Mouse (Mus musculus) liver, embryonic 11.5 days (tissue): ENCODE measurements around the gene Ndufc1. TPM values are rescaled to one million over a fixed set of nuclear protein-coding genes. Genes with fewer than 3 reads are reported as not detected.
"Not testable (repeated sequence)": the region's sequence is repeated elsewhere in the genome, so short reads cannot be mapped to it uniquely, and the experiment has no call there.

Experiments used
- ATAC-seq: fragments of 200-750 bp; cut with Nextera tagmentation; replicated peaks from 2 replicates; pipeline ENCODE4 v1.8.0; 2017; ENCODE audit warnings: moderate number of reproducible peaks, mild to moderate bottlenecking, moderate TSS enrichment, moderate library complexity; ENCODE audit not compliant: low FRiP score
- DNase-seq: peaks from one replicate; pipeline ENCODE4 v3.0.0-alpha.2; 2017; ENCODE audit warnings: low spot score
- H3K27ac ChIP-seq: fragments of 300-500 bp; sonication (generic); 2 replicates; pipeline ENCODE4 v1.5.1; 2014; ENCODE audit warnings: mild to moderate bottlenecking, low read depth, low read length, control low read depth
- H3K27me3 ChIP-seq: fragments of 300-500 bp; sonication (generic); replicated peaks from 2 replicates; pipeline ENCODE4 v1.6.1; 2014; ENCODE audit warnings: low read length, mixed read lengths; ENCODE audit not compliant: control insufficient read depth, insufficient read depth
- H3K36me3 ChIP-seq: fragments of 300-500 bp; sonication (generic); 2 replicates; pipeline ENCODE4 v1.6.1; 2014; ENCODE audit warnings: mild to moderate bottlenecking, low read length, moderate library complexity, mixed read lengths; ENCODE audit not compliant: control insufficient read depth, insufficient read depth
- H3K4me1 ChIP-seq: fragments of 300-500 bp; sonication (generic); replicated peaks from 2 replicates; pipeline ENCODE4 v1.6.1; 2014; ENCODE audit warnings: low read length, mixed read lengths; ENCODE audit not compliant: control insufficient read depth, insufficient read depth
- H3K4me2 ChIP-seq: fragments of 300-500 bp; sonication (generic); 2 replicates; pipeline ENCODE4 v1.6.1; 2014; ENCODE audit warnings: mild to moderate bottlenecking, control low read depth, moderate library complexity
- H3K4me3 ChIP-seq: fragments of 300-500 bp; sonication (generic); 2 replicates; pipeline ENCODE4 v1.5.1; 2014; ENCODE audit warnings: low read depth, low read length, control low read depth
- H3K9ac ChIP-seq: fragments of 300-500 bp; sonication (generic); 2 replicates; pipeline ENCODE4 v1.6.1; 2014; ENCODE audit warnings: low read depth, low read length, control low read depth
- H3K9me3 ChIP-seq: fragments of 300-500 bp; sonication (generic); 2 replicates; pipeline ENCODE4 v1.6.1; 2016; ENCODE audit warnings: low read length, inconsistent platforms, mixed read lengths; ENCODE audit not compliant: control insufficient read depth
- WGBS: fragments of 180-500 bp; shearing (Covaris S2); extraction: QIAGEN DNeasy Blood & Tissue Kit; methylation state at CpG from one replicate; pipeline ENCODE4 v1.1.7; 2014; 5-methylcytosine and 5-hydroxymethylcytosine counted together
- polyA plus RNA-seq: library from polyadenylated mRNA; unstranded; fragments of >200 nt; fragmentation: Nextera tagmentation; extraction: Ambion mirVana; gene quantifications from 2 replicates; pipeline ENCODE4 v1.2.1, GENCODE M21; 2014

Ndufc1 gene
- polyA plus RNA-seq, 1 experiment from 2014 or later, result 701 TPM

GRCm38 (mm10) chr3:51416364-51417134 is 7.8 kb upstream of the Ndufc1 start:
- H3K9me3 ChIP-seq, result no peaks in the 10 kb centered on the region
- WGBS, result under 1% methylated on average over 65 of the region's 68 CpGs
- H3K27me3 ChIP-seq, result no peaks in the 10 kb centered on the region
- H3K36me3 ChIP-seq, result no peaks in the 10 kb centered on the region; the same call in 1 of the 2 replicates
- H3K9ac ChIP-seq, result peak overlapping the region; percentile 94
- DNase-seq (peak; percentile 67), ATAC-seq (peak; percentile 48)
- H3K4me1 ChIP-seq, result peaks cover 18% of the 10 kb centered on the region
- peak overlapping the region; percentile 88 for H3K27ac ChIP-seq
- H3K4me2 ChIP-seq, result peak overlapping the region; percentile 94
- peak overlapping the region; percentile 85 for H3K4me3 ChIP-seq

GRCm38 (mm10) chr3:51416073-51416363 is 7.2 kb upstream of the Ndufc1 start:
- H3K36me3 ChIP-seq, result no peaks in the 10 kb centered on the region
- DNase-seq (no peak), ATAC-seq (peak; percentile 55)
- peak overlapping the region; percentile 94 for H3K4me2 ChIP-seq
- H3K27me3 ChIP-seq, result no peaks in the 10 kb centered on the region
- H3K4me3 ChIP-seq, result peak overlapping the region; percentile 85
- peak overlapping the region; percentile 88 for H3K27ac ChIP-seq
- H3K9me3 ChIP-seq, result no peaks in the 10 kb centered on the region
- peaks cover 18% of the 10 kb centered on the region for H3K4me1 ChIP-seq
- peak overlapping the region; percentile 94 for H3K9ac ChIP-seq
- under 1% methylated on average over 30 of the region's 30 CpGs for WGBS

GRCm38 (mm10) chr3:51415098-51416072 is 6.6 kb upstream of the Ndufc1 start, which contains the start of gene Naa15:
Gene Naa15 (plus strand): TSS chr3:51415148.
- peak within 1 kb of the TSS; percentile 88 for H3K27ac ChIP-seq
- peak within 1 kb of the TSS; percentile 94 for H3K9ac ChIP-seq
- H3K27me3 ChIP-seq, result no peaks in the 10 kb centered on the region
- ATAC-seq (peak; percentile 89), DNase-seq (peak; percentile 95)
- no peaks in the 10 kb centered on the region for H3K36me3 ChIP-seq
- peak within 1 kb of the TSS; percentile 85 for H3K4me3 ChIP-seq
- WGBS, result 4% methylated on average over 43 of the region's 43 CpGs
- peaks cover 18% of the 10 kb centered on the region for H3K4me1 ChIP-seq
- peak within 1 kb of the TSS; percentile 94 for H3K4me2 ChIP-seq
- no peaks in the 10 kb centered on the region for H3K9me3 ChIP-seq

- Histone ChIP-seq H3K9me3 (no peaks in the 10 kb centered on the region), H3K27me3 (no peaks in the 10 kb centered on the region), H3K9ac (no peak overlapping the region), H3K4me3 (no peak overlapping the region), H3K27ac (no peak overlapping the region), H3K36me3 (no peaks in the 10 kb centered on the region), H3K4me1 (peaks cover 18% of the 10 kb centered on the region), H3K4me2 (no peak overlapping the region)
- ATAC-seq, result no peak
- WGBS, result 56% methylated on average over 1 of the region's 1 CpGs
- no peak for DNase-seq
These were observed 4.5 kb upstream of the Ndufc1 start for GRCm38 (mm10) chr3:51413276-51413675.

- Histone ChIP-seq H3K36me3 (no peaks in the 10 kb centered on the region; the same call in 1 of the 2 replicates), H3K9ac (no peak overlapping the region), H3K9me3 (no peaks in the 10 kb centered on the region), H3K4me1 (peaks cover 21% of the 10 kb centered on the region), H3K4me3 (no peak overlapping the region), H3K4me2 (no peak overlapping the region), H3K27ac (no peak overlapping the region), H3K27me3 (no peaks in the 10 kb centered on the region)
- WGBS, result 91% methylated on average over 7 of the region's 7 CpGs
- DNase-seq (no peak), ATAC-seq (no peak)
These were observed 3.7 kb upstream of the Ndufc1 start for GRCm38 (mm10) chr3:51412457-51412856.

DNA sequence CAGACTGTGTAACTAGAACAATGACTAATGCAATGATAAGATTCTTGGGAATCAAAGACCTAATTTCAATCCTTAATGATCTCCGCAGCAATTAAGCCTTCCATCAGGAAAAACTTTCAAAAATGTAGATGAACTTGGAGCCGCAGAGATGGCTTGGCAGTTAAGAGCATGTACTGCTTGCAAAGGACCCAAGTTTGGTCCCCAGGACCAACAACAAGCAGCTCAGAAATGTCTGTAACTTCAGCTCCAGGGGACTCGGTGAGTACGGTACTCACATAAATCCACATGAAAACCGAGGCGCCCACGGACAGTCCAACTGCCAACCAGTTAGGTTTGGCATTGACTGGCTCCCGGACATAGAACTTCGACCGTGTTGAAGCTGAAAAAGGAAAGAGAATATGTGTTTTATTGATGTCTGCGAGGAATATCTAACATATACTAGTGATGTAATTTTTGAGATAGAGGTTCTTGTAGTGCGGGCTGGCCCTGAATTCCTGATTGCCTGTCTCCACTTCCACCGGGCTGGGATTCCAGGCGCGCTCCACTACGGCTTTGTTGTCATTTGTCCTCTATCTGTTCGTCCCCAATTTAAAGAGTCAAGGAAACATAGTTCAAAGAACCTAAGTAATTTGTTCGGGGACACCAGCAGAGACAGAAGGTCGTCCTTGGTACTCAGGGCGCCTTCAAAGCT is 773 bp downstream of the Ndufc1 start:
- Histone ChIP-seq H3K4me1 (peaks cover 9% of the 10 kb centered on the region), H3K9ac (peak overlapping the region; percentile 93), H3K27me3 (no peaks in the 10 kb centered on the region), H3K27ac (peak overlapping the region; percentile 85), H3K4me3 (peak overlapping the region; percentile 84), H3K4me2 (peak overlapping the region; percentile 87), H3K36me3 (peaks cover 10% of the 10 kb centered on the region), H3K9me3 (no peaks in the 10 kb centered on the region)
- DNase-seq (no peak), ATAC-seq (peak; percentile 26)
- 21% methylated on average over 20 of the region's 20 CpGs for WGBS

DNA sequence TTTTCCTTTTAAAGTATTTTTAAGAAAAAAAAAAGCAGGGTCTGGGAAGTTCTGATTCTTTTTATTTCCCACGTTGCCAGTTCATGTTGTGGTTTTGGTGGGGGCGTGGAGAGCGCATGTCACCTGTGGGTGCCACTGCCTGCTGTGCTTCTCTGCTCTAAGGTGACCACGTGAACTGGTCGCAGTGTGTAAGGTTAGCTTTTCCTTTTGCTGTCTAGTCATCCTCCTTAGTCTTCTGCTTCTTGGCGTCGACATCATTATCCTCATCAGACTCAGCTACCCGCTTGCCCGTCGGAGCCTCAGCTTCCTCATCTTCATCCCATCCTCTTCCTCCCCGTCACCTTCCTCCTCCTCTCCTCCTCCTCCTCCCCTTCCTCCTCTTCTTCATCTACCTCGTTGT is 6.2 kb downstream of the Ndufc1 start:
- Histone ChIP-seq H3K4me3 (no peak overlapping the region), H3K9ac (no peak overlapping the region), H3K4me1 (peaks cover 5% of the 10 kb centered on the region), H3K9me3 (no peaks in the 10 kb centered on the region), H3K27me3 (0 out of 2 replicates have a peak, but pooled peaks cover 4% of the 10 kb centered on the region), H3K4me2 (no peak overlapping the region), H3K27ac (no peak overlapping the region), H3K36me3 (peaks cover 12% of the 10 kb centered on the region)
- DNase-seq (no peak), ATAC-seq (no peak)
- 88% methylated on average over 12 of the region's 12 CpGs for WGBS

DNA sequence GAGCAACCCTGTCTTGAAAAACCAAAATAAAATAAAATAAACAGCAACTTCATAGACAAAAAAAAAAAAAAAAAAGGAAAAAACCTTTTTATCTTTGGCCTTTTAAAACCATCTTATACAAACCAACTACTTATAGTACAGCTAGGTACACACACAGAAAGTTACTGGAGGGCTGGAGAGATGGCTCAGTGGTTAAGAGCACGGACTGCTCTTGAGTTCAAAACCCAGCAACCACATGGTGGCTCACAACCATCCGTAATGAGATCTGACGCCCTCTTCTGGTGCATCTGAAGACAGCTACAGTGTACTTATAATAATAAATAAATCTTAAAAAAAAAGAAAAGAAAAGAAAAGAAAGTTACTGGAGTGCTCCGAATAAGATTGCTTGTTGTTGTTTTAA is 6.7 kb downstream of the Ndufc1 start:
- WGBS, result 56% methylated on average over 4 of the region's 4 CpGs
- H3K4me1 ChIP-seq, H3K9ac ChIP-seq, H3K9me3 ChIP-seq, DNase-seq, H3K27ac ChIP-seq, H3K4me3 ChIP-seq, ATAC-seq, H3K4me2 ChIP-seq, H3K27me3 ChIP-seq: not testable (repeated sequence)
- H3K36me3 ChIP-seq, result peaks cover 12% of the 10 kb centered on the region
